Mouse (Mus musculus) CH12.LX (cell line): ENCODE measurements around the gene Ccdc88c.
A peak's percentile ranks its signal among the peaks of the same experiment; 100 is the strongest.

ENCODE experiments used
- CHD1 ChIP-seq: IDR thresholded peaks from 2 replicates; pipeline ENCODE4 v1.6.1; 2012; ENCODE audit warnings: low read depth, low read length, improper control_type of control experiment, inconsistent platforms
- CTCF ChIP-seq, 2 experiments: IDR thresholded peaks in 1 of 2; conservative IDR thresholded peaks in 1 of 2; 2 replicates each; pipeline ENCODE4 v1.5.1; 2011 to 2012; ENCODE audit warnings: low read depth in 2 of 2, low read length in 2 of 2, improper control_type of control experiment in 1 of 2, inconsistent platforms in 1 of 2, mild to moderate bottlenecking in 1 of 2, moderate library complexity in 1 of 2
- GABPA ChIP-seq: IDR thresholded peaks from 2 replicates; pipeline ENCODE4 v1.6.1; 2012; ENCODE audit warnings: low read depth, low read length, improper control_type of control experiment, inconsistent platforms; ENCODE audit not compliant: insufficient replicate concordance
- IRF4 ChIP-seq: IDR thresholded peaks from 2 replicates; pipeline ENCODE4 v1.6.1; 2014; ENCODE audit warnings: low read depth, mild to moderate bottlenecking, inconsistent platforms, low read length, improper control_type of control experiment
- JUN ChIP-seq: IDR thresholded peaks from 2 replicates; pipeline ENCODE4 v1.6.1; 2011; ENCODE audit warnings: low read depth, mild to moderate bottlenecking, low read length, improper control_type of control experiment, moderate library complexity; ENCODE audit not compliant: insufficient read depth
- MAFK ChIP-seq: IDR thresholded peaks from 2 replicates; pipeline ENCODE4 v1.6.1; 2011; ENCODE audit warnings: low read length, improper control_type of control experiment; ENCODE audit not compliant: insufficient replicate concordance
- POLR2A ChIP-seq: IDR thresholded peaks from 2 replicates; pipeline ENCODE4 v1.6.1; 2011; ENCODE audit warnings: low read depth, mild to moderate bottlenecking, improper control_type of control experiment, low read length
- POLR2AphosphoS2 ChIP-seq: IDR thresholded peaks from 2 replicates; pipeline ENCODE4 v1.6.1; 2011; ENCODE audit warnings: low read depth, low read length, improper control_type of control experiment
- SMC3 ChIP-seq: IDR thresholded peaks from 2 replicates; pipeline ENCODE4 v1.6.1; 2011; ENCODE audit warnings: low read depth, low read length, improper control_type of control experiment
- UBTF ChIP-seq: IDR thresholded peaks from 2 replicates; pipeline ENCODE4 v1.6.1; 2012; ENCODE audit warnings: low read depth, mild to moderate bottlenecking, inconsistent platforms, low read length, improper control_type of control experiment, moderate library complexity
- USF1 ChIP-seq: IDR thresholded peaks from 2 replicates; pipeline ENCODE4 v1.6.1; 2014; ENCODE audit warnings: low read depth, mild to moderate bottlenecking, inconsistent platforms, low read length, improper control_type of control experiment
- ZC3H11A ChIP-seq: IDR thresholded peaks from 2 replicates; pipeline ENCODE4 v1.6.1; 2012; ENCODE audit warnings: low read depth, mild to moderate bottlenecking, inconsistent platforms, low read length, improper control_type of control experiment

DNA sequence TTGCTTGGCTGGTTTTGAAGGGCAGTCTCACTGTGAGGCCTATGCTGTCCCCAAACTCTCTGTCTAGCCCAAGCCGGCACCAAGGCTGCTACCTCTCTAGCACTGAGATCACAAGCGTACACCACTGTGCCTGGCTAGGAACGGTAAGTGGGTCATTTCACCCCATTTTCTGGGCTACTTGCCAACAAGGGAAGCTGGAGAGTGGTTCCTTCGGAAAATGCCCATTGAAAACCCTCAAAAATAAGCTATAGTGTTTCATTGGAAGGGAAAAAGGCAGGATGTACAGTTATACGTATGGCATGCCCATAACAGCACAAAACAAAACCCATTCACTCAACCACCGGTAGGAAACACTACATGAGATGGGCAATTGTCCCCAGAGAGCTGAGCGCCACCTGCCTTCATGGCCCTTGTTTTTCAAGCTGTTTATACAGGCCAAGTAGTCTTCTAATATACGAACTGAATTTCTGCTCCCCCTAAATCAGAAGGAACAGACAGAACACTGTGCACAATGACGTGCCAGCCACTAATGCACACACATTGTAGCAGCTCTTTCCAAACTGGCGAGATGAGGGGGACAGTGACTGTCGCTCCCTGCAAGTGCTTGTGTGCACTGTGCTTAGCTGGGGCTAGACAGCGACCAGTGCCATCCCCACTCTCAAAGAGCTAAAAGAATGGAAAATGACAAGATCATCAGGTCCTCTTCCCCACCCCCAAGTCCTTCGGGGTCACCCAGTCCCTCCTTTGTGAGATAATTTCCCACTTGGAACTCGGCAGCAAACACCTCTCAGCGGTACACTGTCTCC, 8.4 kb downstream of the Ccdc88c start:
- TF ChIP-seq GABPA, result no peak
- TF ChIP-seq SMC3, result no peak
- TF ChIP-seq CTCF (conservative IDR thresholded peaks at IDR 0.05 in 1 of 2, IDR thresholded peaks at IDR 0.05 in 1 of 2; ENCODE audit: low read depth in 2 of 2, low read length in 2 of 2), result peak in 1 of 2 experiments; percentile 20; a peak in 1 of 4 replicates
- no peak for TF ChIP-seq USF1
- no peak for TF ChIP-seq UBTF
- no peak for TF ChIP-seq POLR2A
- TF ChIP-seq MAFK, result no peak
- no peak for TF ChIP-seq JUN
- no peak for TF ChIP-seq CHD1
- TF ChIP-seq ZC3H11A, result no peak
- TF ChIP-seq POLR2AphosphoS2, result no peak
- no peak for TF ChIP-seq IRF4
